Mouse (Mus musculus) erythroblast, embryonic 14.5 days (primary cell): Measurements from ENCODE around the gene Rdh16f1.

ENCODE experiments used
- GATA1 ChIP-seq: IDR thresholded peaks from 2 replicates; pipeline ENCODE4 v1.6.1; 2012; ENCODE audit warnings: low read length, inconsistent platforms, mixed read lengths
- TAL1 ChIP-seq: IDR thresholded peaks from 3 replicates; pipeline ENCODE4 v1.6.1; 2012; ENCODE audit warnings: low read length, inconsistent platforms, mixed read lengths

DNA sequence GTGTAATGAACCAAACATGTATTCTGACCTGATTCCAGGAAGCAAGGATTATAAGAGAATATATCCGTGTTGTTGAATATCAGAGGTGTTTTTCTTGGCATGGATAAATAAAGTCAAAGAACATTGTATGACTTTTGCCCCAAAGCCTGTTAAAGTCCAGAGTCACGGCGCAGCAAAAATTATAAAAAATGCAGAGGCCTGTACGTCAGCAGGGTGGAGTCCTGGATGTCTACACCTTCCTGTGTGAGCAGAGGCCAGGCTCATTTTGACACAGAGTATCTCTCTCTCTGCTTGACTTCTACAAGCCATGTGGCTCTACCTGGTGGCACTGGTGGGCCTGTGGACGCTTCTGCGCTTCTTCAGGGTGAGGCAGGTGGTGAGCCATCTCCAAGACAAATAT lies 41.3 kb downstream of the Rdh16f1 start, which contains the start of gene Rdh16:
- no peak for TF ChIP-seq TAL1
- no peak for TF ChIP-seq GATA1
